Mouse (Mus musculus) ES-Bruce4 (cell line): ENCODE results near the gene Inpp5d. TPM values are rescaled to one million over a fixed set of nuclear protein-coding genes. Genes with fewer than 3 reads are reported as not detected.

ENCODE experiments used
- H3K27ac ChIP-seq: 2 replicates; pipeline ENCODE4 v1.5.1; 2012; ENCODE audit warnings: low read length, inconsistent platforms; ENCODE audit not compliant: insufficient read depth
- H3K27me3 ChIP-seq: 2 replicates; pipeline ENCODE4 v1.6.1; 2012; ENCODE audit warnings: mild to moderate bottlenecking, low read length, inconsistent platforms; ENCODE audit not compliant: control insufficient read depth, poor library complexity, insufficient read depth, severe bottlenecking
- H3K36me3 ChIP-seq: 2 replicates; pipeline ENCODE4 v1.6.1; 2012; ENCODE audit warnings: inconsistent platforms, mild to moderate bottlenecking, low read length, moderate library complexity; ENCODE audit not compliant: control insufficient read depth, poor library complexity, insufficient read depth, severe bottlenecking
- H3K4me1 ChIP-seq: one replicate; pipeline ENCODE4 v1.8.1; 2011; ENCODE audit warnings: low read length; ENCODE audit not compliant: control insufficient read depth, insufficient read depth
- H3K4me3 ChIP-seq: 2 replicates; pipeline ENCODE4 v1.5.1; 2011; ENCODE audit warnings: low read depth, mild to moderate bottlenecking, low read length
- H3K9ac ChIP-seq: 2 replicates; pipeline ENCODE4 v1.6.1; 2012; ENCODE audit warnings: low read depth, mild to moderate bottlenecking, inconsistent platforms; ENCODE audit not compliant: poor library complexity, severe bottlenecking
- H3K9me3 ChIP-seq: replicated peaks from 2 replicates; pipeline ENCODE4 v1.6.1; 2012; ENCODE audit warnings: mild to moderate bottlenecking, low read length, inconsistent platforms; ENCODE audit not compliant: control insufficient read depth, poor library complexity, insufficient read depth, severe bottlenecking
- CTCF ChIP-seq: IDR thresholded peaks from one replicate; pipeline ENCODE4 v1.8.1; 2011; ENCODE audit warnings: low read depth, low read length
- EP300 ChIP-seq: IDR thresholded peaks from 2 replicates; pipeline ENCODE4 v1.6.1; 2011; ENCODE audit warnings: low read depth, low read length; ENCODE audit not compliant: insufficient read depth
- POLR2A ChIP-seq: IDR thresholded peaks from one replicate; pipeline ENCODE4 v1.8.1; 2011; ENCODE audit warnings: low read length; ENCODE audit not compliant: insufficient read depth
- polyA plus RNA-seq: library from polyadenylated mRNA; stranded (reverse); fragments of >200 nt; gene quantifications from 2 replicates; pipeline ENCODE4 v1.2.4, GENCODE M21; 2011; ENCODE audit warnings: low read depth; ENCODE audit not compliant: missing spikeins, insufficient read depth, insufficient read length

Gene Inpp5d
- polyA plus RNA-seq, 1 experiment: 16.8 TPM

- TF ChIP-seq EP300 (no peak), CTCF (no peak), POLR2A (no peak)
- Histone ChIP-seq H3K27ac (no peak overlapping the region), H3K9ac (no peak overlapping the region), H3K4me3 (no peak overlapping the region), H3K36me3 (no peaks in the 10 kb centered on the region), H3K9me3 (no peaks in the 10 kb centered on the region), H3K27me3 (0 out of 2 replicates have a peak, but pooled peaks cover 1% of the 10 kb centered on the region), H3K4me1 (no peaks in the 10 kb centered on the region)
Observed at GRCm38 (mm10) chr1:87580824-87581223, 39.3 kb upstream of the Inpp5d start.

GRCm38 (mm10) chr1:87589162-87589561 is 30.9 kb upstream of the Inpp5d start:
- Histone ChIP-seq H3K27ac (no peak overlapping the region), H3K36me3 (no peaks in the 10 kb centered on the region), H3K9ac (no peak overlapping the region), H3K4me3 (no peak overlapping the region), H3K27me3 (no peaks in the 10 kb centered on the region), H3K9me3 (no peaks in the 10 kb centered on the region), H3K4me1 (no peaks in the 10 kb centered on the region)
- TF ChIP-seq EP300: no peak
- TF ChIP-seq CTCF: no peak
- TF ChIP-seq POLR2A: no peak

DNA sequence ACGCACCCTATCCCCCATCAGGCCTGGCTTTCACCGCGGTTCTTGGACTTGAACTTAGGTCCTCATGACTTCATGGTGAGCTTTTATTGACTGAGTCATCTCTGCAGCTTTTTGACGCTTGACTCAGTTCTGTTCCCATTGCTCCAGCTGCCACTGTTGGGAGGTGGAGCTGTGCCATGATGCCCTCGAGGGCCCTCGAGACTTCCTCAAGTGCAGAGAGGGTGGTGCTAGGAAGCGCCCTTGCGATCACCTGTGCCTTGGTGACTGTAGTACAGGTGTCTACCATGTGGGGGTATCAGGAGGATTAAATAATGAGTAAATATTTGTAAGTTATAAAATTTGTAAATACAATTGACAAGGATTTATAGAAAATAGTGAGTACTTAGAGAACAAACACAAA is 30.1 kb upstream of the Inpp5d start:
- Histone ChIP-seq H3K27ac (no peak overlapping the region), H3K4me1 (no peaks in the 10 kb centered on the region), H3K27me3 (no peaks in the 10 kb centered on the region), H3K9ac (no peak overlapping the region), H3K4me3 (no peak overlapping the region), H3K9me3 (no peaks in the 10 kb centered on the region), H3K36me3 (no peaks in the 10 kb centered on the region)
- TF ChIP-seq CTCF (no peak), POLR2A (no peak), EP300 (no peak)

DNA sequence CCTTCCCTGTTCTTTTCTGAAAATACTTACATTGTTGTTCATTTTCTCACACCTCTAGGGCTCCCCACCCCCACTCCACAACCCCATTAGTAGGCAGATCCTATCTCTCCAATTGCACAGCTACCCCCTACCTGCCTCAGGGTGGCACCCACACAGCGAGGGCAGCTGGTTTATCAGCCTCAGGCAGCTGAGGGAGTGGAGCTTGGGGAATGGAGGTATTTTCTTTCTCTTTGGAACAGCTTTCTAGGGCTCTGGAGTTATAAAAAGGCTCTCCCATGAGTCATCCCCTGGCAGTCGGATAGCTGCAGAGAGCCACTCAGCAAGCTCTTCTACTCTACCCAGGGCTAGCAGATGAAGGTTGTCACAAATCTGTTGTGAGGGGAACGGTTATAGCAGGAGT is 25.9 kb upstream of the Inpp5d start:
- Histone ChIP-seq H3K9me3 (no peaks in the 10 kb centered on the region), H3K27ac (no peak overlapping the region), H3K36me3 (no peaks in the 10 kb centered on the region), H3K4me3 (no peak overlapping the region), H3K27me3 (no peaks in the 10 kb centered on the region), H3K4me1 (no peaks in the 10 kb centered on the region), H3K9ac (no peak overlapping the region)
- TF ChIP-seq EP300 (no peak), CTCF (no peak), POLR2A (no peak)

DNA sequence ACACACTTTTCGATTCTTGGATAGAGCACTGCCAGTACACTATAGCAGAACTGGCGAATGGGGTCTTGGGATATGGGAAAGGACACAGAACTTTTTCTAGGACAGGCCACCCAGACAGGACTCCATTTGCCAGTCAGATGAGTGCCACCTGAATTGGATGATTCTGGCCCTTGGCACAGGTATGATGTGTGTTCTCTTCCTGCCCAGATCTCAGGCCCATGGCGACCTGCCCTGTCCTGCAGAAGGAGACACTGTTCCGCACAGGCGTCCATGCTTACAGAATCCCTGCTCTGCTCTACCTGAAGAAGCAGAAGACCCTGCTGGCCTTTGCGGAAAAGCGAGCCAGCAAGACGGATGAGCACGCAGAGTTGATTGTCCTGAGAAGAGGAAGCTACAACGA is 25.4 kb upstream of the Inpp5d start:
- no peaks in the 10 kb centered on the region for H3K27me3 ChIP-seq
- no peak overlapping the region for H3K27ac ChIP-seq
- TF ChIP-seq POLR2A: no peak
- no peak for TF ChIP-seq CTCF
- TF ChIP-seq EP300: no peak
- no peaks in the 10 kb centered on the region for H3K4me1 ChIP-seq
- H3K4me3 ChIP-seq: no peak overlapping the region
- no peaks in the 10 kb centered on the region for H3K36me3 ChIP-seq
- H3K9me3 ChIP-seq: no peaks in the 10 kb centered on the region
- no peak overlapping the region for H3K9ac ChIP-seq

GRCm38 (mm10) chr1:87600533-87600932 is 19.6 kb upstream of the Inpp5d start:
- no peak for TF ChIP-seq POLR2A
- no peak for TF ChIP-seq CTCF
- no peak for TF ChIP-seq EP300
- H3K27me3 ChIP-seq: no peaks in the 10 kb centered on the region
- no peak overlapping the region for H3K4me3 ChIP-seq
- no peak overlapping the region for H3K27ac ChIP-seq
- H3K9ac ChIP-seq: no peak overlapping the region
- H3K9me3 ChIP-seq: no peaks in the 10 kb centered on the region
- no peaks in the 10 kb centered on the region for H3K36me3 ChIP-seq
- no peaks in the 10 kb centered on the region for H3K4me1 ChIP-seq
